Mouse (Mus musculus) cerebellum, adult 9-10 months (tissue): ENCODE measurements around the gene Eaf2.
"Not testable (repeated sequence)": the region's sequence is repeated elsewhere in the genome, so short reads cannot be mapped to it uniquely, and the experiment has no call there.

ENCODE experiments used
- DNase-seq: peaks from one replicate; pipeline ENCODE4 v3.0.0; 2022

The Eaf2 gene

GRCm38 (mm10) chr16:36874583-36875275, at the start of gene Eaf2, which contains the start of gene Golgb1:
Gene Eaf2, minus strand, starts transcription at chr16:36875003.
Gene Golgb1, plus strand, starts transcription at chr16:36875140.
- DNase-seq = peak; percentile 100

- no peak for DNase-seq
Measured at GRCm38 (mm10) chr16:36924312-36924711, 49.5 kb upstream of the Eaf2 start.

GRCm38 (mm10) chr16:36921980-36922379, 47.2 kb upstream of the Eaf2 start:
- DNase-seq = no peak

- no peak for DNase-seq
Measured at GRCm38 (mm10) chr16:36921067-36921613, 46.3 kb upstream of the Eaf2 start.

- DNase-seq = no peak
Measured at GRCm38 (mm10) chr16:36920410-36920809, 45.6 kb upstream of the Eaf2 start.

GRCm38 (mm10) chr16:36918505-36918904, 43.7 kb upstream of the Eaf2 start:
- DNase-seq = no peak

GRCm38 (mm10) chr16:36914195-36914594, 39.4 kb upstream of the Eaf2 start:
- no peak for DNase-seq

- DNase-seq = no peak
Measured at GRCm38 (mm10) chr16:36912311-36912710, 37.5 kb upstream of the Eaf2 start.

- DNase-seq = no peak
Measured at GRCm38 (mm10) chr16:36911909-36912308, 37.1 kb upstream of the Eaf2 start.

- DNase-seq = no peak
Measured at GRCm38 (mm10) chr16:36903156-36903555, 28.4 kb upstream of the Eaf2 start.

GRCm38 (mm10) chr16:36896712-36897111, 21.9 kb upstream of the Eaf2 start:
- DNase-seq = no peak

- DNase-seq = no peak
Measured at GRCm38 (mm10) chr16:36893317-36893716, 18.5 kb upstream of the Eaf2 start.

- DNase-seq = no peak
Measured at GRCm38 (mm10) chr16:36891415-36891814, 16.6 kb upstream of the Eaf2 start.

- no peak for DNase-seq
Measured at GRCm38 (mm10) chr16:36890559-36890958, 15.8 kb upstream of the Eaf2 start.

- DNase-seq = no peak
Measured at GRCm38 (mm10) chr16:36887546-36887945, 12.7 kb upstream of the Eaf2 start.

- DNase-seq = no peak
Measured at GRCm38 (mm10) chr16:36885912-36886311, 11.1 kb upstream of the Eaf2 start.

- DNase-seq = peak; percentile 35
Measured at GRCm38 (mm10) chr16:36884881-36885280, 10.1 kb upstream of the Eaf2 start.

- DNase-seq = peak; percentile 85
Measured at GRCm38 (mm10) chr16:36882737-36883343, 8.0 kb upstream of the Eaf2 start.

GRCm38 (mm10) chr16:36877316-36877715, 2.5 kb upstream of the Eaf2 start:
- DNase-seq = peak; percentile 21

GRCm38 (mm10) chr16:36875276-36875851, 561 bp upstream of the Eaf2 start:
- DNase-seq = peak; percentile 72

GRCm38 (mm10) chr16:36869442-36869841, 5.4 kb downstream of the Eaf2 start:
- no peak for DNase-seq

GRCm38 (mm10) chr16:36863585-36863984, 11.2 kb downstream of the Eaf2 start:
- no peak for DNase-seq

GRCm38 (mm10) chr16:36851202-36851601, 23.6 kb downstream of the Eaf2 start:
- DNase-seq = no peak

- not testable (repeated sequence) for DNase-seq
Measured at GRCm38 (mm10) chr16:36846894-36847293, 27.9 kb downstream of the Eaf2 start.
